Mouse (Mus musculus): ENCODE results near the gene Olfr965. TPM values are rescaled to one million over a fixed set of nuclear protein-coding genes. Genes with fewer than 3 reads are reported as not detected.

Olfr965 gene
- polyA plus RNA-seq (2017; shearing (Covaris generic)), result not detected

DNA sequence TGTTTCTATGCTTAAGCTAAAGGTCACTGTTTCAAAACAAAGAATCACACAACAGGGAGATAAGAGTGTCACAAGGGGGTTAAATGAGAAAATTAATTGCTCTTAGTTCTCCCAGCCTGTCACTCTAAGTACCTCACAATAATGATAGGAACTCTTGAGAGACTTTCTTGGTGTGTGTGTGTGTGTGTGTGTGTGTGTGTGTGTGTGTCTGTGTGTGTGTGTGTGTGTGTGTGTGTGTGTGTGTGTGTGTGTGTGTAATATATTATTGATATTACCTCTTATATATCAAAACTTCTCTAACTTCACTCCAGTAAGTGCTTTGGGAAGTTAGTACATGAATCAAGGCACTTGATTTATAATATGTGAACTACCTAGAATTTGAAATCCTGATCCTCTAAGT lies at the start of gene Olfr965:
Gene Olfr965, plus strand, starts transcription at position 301 of the 400 bp plus-strand sequence.

DNA sequence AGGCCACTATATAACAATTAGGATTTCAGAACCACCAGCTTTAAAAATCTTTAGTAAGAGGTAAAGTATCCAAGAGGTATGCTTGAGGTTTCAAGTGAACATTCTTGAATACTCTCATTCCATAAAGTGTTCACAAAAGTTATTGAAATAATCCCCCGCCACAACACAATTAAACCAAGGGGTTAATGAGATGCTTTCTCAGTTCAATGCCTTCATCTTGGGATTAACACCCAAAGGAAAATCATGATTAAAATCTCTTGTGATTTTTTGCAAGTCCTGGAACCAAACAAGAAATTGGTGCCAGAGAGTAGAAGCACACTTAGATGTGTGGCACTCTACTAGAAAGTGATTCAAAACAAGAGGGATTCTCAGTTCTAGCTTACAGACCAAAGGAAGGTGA lies 44.2 kb upstream of the Olfr965 start, which contains the start of gene Olfr963:
Gene Olfr963, plus strand, starts transcription at position 301 of the 400 bp plus-strand sequence.

DNA sequence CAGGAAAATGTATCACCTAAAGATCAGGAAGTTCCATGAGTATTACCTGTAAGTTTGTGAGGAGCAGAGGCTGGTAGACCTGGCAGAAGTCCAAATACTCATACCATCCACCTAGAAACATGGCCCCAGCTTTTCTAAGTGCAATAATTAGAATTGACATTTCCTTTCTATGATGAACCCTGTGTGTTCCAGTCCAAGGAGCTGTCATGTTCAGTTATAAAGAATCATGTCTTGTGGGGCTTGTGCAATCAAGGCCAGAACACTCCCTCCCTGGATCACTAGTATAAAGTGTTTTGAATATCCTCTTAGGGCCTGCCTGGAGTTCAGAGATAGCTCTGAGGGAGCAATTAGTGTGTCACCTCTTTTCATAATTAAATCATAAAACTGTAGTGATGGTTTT lies 4.1 kb upstream of the Olfr965 start, which contains the start of gene Olfr149:
Gene Olfr149, minus strand, starts transcription at position 101 of the 400 bp plus-strand sequence.

DNA sequence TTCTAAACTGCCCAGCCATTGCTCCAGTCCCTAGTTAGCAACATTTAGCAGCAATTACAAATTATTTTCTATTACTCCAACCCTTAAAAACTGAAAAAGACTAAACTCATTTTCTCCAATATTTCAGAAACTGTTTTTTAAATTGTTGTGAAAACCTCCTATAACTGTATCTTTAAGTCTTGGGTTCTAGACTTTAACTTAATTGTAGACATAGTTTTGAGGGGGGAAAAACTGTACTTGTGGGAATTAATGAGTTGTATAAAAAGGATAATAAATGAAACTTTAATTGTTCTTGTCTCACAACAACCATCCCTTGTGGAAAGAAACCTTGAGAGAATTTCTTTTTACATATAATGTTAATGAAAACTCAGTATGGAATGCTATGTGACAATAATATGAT lies 19.5 kb downstream of the Olfr965 start, which contains the start of gene Olfr150:
Gene Olfr150, plus strand, starts transcription at position 301 of the 400 bp plus-strand sequence.

DNA sequence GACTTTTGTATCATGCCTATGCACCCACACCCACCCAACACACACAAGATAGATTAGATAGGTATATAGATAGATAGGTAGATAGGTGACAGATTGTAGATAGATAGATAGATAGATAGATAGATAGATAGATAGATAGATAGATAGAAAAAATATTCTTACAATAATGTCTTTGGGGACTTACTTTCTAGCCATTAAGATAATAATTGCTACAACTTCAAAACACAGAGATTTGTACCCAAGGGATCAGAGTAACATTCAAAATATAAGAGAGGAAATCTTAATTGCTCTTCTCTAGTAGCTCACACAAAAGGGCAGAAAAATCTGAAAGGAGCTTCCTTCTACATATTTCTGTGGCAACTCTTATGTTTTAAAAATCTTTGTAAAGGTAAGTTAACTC lies 34.8 kb downstream of the Olfr965 start, which contains the start of gene Olfr967:
Gene Olfr967, plus strand, starts transcription at position 301 of the 400 bp plus-strand sequence.

Other genes with a start within 250 kb of the Olfr965 start
- not detected for gene Olfr955, start 239.4 kb upstream of the Olfr965 start, polyA plus RNA-seq (2017; shearing (Covaris generic))
- gene Olfr44, start 217.4 kb upstream of the Olfr965 start, polyA plus RNA-seq (2017; shearing (Covaris generic)), result not detected
- gene Olfr957, start 195.5 kb upstream of the Olfr965 start, polyA plus RNA-seq (2017; shearing (Covaris generic)), result not detected
- not detected for gene Olfr958, start 157.3 kb upstream of the Olfr965 start, polyA plus RNA-seq (2017; shearing (Covaris generic))
- not detected for gene Olfr959, start 135.8 kb upstream of the Olfr965 start, polyA plus RNA-seq (2017; shearing (Covaris generic))
- 0.18 TPM for gene AW551984, start 107.0 kb upstream of the Olfr965 start, polyA plus RNA-seq (2017; shearing (Covaris generic))
- not detected for gene Olfr148, start 100.7 kb upstream of the Olfr965 start, polyA plus RNA-seq (2017; shearing (Covaris generic))
- gene Olfr960, start 90.0 kb upstream of the Olfr965 start, polyA plus RNA-seq (2017; shearing (Covaris generic)), result not detected
- gene Olfr961, start 66.3 kb upstream of the Olfr965 start, polyA plus RNA-seq (2017; shearing (Covaris generic)), result not detected
- gene Olfr963, start 44.1 kb upstream of the Olfr965 start, polyA plus RNA-seq (2017; shearing (Covaris generic)), result not detected
- gene Olfr149, start 4.2 kb upstream of the Olfr965 start, polyA plus RNA-seq (2017; shearing (Covaris generic)), result not detected
- not detected for gene Olfr150, start 19.6 kb downstream of the Olfr965 start, polyA plus RNA-seq (2017; shearing (Covaris generic))
- gene Olfr967, start 34.9 kb downstream of the Olfr965 start, polyA plus RNA-seq (2017; shearing (Covaris generic)), result not detected
- gene Olfr968, start 71.9 kb downstream of the Olfr965 start, polyA plus RNA-seq (2017; shearing (Covaris generic)), result not detected
- not detected for gene Olfr969, start 79.6 kb downstream of the Olfr965 start, polyA plus RNA-seq (2017; shearing (Covaris generic))
- gene Olfr970, start 97.5 kb downstream of the Olfr965 start, polyA plus RNA-seq (2017; shearing (Covaris generic)), result not detected
- gene Olfr971, start 125.5 kb downstream of the Olfr965 start, polyA plus RNA-seq (2017; shearing (Covaris generic)), result not detected
- gene Olfr972, start 155.1 kb downstream of the Olfr965 start, polyA plus RNA-seq (2017; shearing (Covaris generic)), result not detected
- not detected for gene Olfr229, start 196.0 kb downstream of the Olfr965 start, polyA plus RNA-seq (2017; shearing (Covaris generic))
- gene Olfr974, start 226.1 kb downstream of the Olfr965 start, polyA plus RNA-seq (2017; shearing (Covaris generic)), result 0.09 TPM
- not detected for gene Olfr975, start 240.7 kb downstream of the Olfr965 start, polyA plus RNA-seq (2017; shearing (Covaris generic))
- not detected for gene Olfr976, start 249.8 kb downstream of the Olfr965 start, polyA plus RNA-seq (2017; shearing (Covaris generic))